Mouse (Mus musculus) cerebellum, postnatal 10 days (tissue): ENCODE measurements around the gene Ppm1j.
A peak's percentile ranks its signal among the peaks of the same experiment; 100 is the strongest.

ENCODE experiments used
- DNase-seq, 2 experiments: peaks; one replicate each; pipeline ENCODE4 v3.0.0; 2021; ENCODE audit warnings: mixed read lengths in 2 of 2

Ppm1j gene

GRCm38 (mm10) chr3:104816130-104816529, 35.3 kb downstream of the Ppm1j start:
- no peak for DNase-seq

DNA sequence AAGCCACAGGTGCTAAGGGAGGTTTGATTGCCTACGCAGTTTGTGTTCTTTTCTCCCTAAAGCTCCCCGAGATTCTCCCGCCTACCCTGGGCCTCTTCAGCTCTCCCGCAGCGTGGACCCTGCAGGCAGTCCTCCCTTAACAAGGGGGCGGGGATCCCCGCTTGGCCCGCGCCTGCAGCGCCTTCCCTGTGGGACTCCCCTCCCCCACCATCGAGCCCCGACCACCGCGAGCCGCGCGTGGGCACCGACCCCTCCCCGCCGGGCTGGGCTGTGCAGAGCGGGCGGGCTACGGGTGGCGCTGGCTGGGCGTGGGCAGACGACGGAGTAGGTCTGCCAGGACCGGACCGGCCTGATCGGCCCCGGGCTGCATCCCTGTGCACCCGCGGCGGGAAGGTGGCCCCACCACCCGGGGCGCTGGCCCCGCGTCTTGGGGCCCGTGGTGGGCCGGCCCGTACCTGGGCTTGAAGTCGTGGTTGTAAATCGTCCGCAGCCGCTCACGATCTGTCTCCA, 36.7 kb downstream of the Ppm1j start:
- peak; percentile 53 to 63 for DNase-seq

- DNase-seq, result peak; percentile 63 to 65
Observed at GRCm38 (mm10) chr3:104817991-104818748, 37.3 kb downstream of the Ppm1j start, which contains the start of gene Mov10. Gene Mov10, minus strand, starts transcription at chr3:104818563.

GRCm38 (mm10) chr3:104818749-104819134, 37.9 kb downstream of the Ppm1j start:
- no peak for DNase-seq

DNA sequence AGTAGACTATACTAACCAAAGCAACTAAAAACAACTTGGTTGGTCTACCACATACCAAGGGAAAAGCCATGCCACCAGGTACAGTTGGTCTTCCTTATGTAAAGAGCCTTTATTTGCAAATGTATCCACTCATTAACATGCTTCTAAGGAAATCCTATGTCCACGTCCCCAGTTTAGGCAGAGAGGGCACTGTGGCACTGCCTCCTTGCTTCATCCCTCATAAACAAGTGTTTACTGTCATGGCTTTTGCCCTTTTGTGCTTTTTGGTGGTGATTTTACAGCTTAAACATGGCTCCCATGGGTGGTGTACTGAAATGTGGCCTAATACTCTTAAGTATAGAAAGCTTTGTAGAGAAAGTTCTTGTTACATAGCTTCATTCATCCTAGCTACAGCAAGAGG, 39.6 kb downstream of the Ppm1j start:
- no peak for DNase-seq

DNA sequence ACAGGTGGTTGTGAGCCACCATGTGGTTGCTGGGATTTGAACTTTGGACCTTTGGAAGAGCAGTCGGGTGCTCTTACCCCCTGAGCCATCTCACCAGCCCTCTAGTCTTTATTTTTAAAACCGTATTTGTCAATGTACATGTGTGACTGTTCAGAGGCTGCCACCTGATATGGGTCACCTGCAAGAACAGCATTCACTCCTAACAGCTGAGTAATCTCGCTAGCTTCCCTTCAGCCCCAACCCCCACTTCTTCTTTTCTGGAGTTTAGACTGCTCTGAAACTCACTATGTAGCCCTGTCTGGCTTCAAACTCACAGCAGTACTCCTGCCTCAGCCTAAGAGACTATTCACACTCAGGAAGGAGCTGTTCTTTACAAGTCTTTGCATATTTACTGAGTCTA, 41.6 kb downstream of the Ppm1j start:
- DNase-seq, result no peak
